Mouse (Mus musculus) MEL (cell line): ENCODE measurements around the gene Prx.

Source experiments
- CTCF ChIP-seq, 3 experiments: IDR thresholded peaks in 2 of 3; conservative IDR thresholded peaks in 1 of 3; 2 replicates each; pipeline ENCODE4 v1.5.1; 2011 to 2012; ENCODE audit warnings: low read length in 3 of 3, low read depth in 2 of 3, mild to moderate bottlenecking in 2 of 3, improper control_type of control experiment in 1 of 3, inconsistent platforms in 1 of 3, mixed read lengths in 1 of 3, moderate library complexity in 1 of 3; ENCODE audit not compliant: control insufficient read depth in 1 of 3, insufficient read depth in 1 of 3, poor library complexity in 1 of 3, severe bottlenecking in 1 of 3
- MAX ChIP-seq: IDR thresholded peaks from 2 replicates; pipeline ENCODE4 v1.6.1; 2011; ENCODE audit warnings: low read length, improper control_type of control experiment
- POLR2A ChIP-seq, 2 experiments: IDR thresholded peaks; 2 replicates each; pipeline ENCODE4 v1.6.1; 2011 to 2012; ENCODE audit warnings: low read length in 2 of 2, mild to moderate bottlenecking in 2 of 2, control low read depth in 1 of 2, improper control_type of control experiment in 1 of 2, low read depth in 1 of 2, moderate library complexity in 1 of 2; ENCODE audit not compliant: control insufficient read depth in 1 of 2, insufficient read depth in 1 of 2, poor library complexity in 1 of 2
- RCOR1 ChIP-seq: IDR thresholded peaks from 2 replicates; pipeline ENCODE4 v1.6.1; 2012; ENCODE audit warnings: low read depth, mild to moderate bottlenecking, inconsistent platforms, low read length, improper control_type of control experiment

GRCm38 (mm10) chr7:27451359-27451758 is 47.8 kb upstream of the Prx start:
- TF ChIP-seq POLR2A (IDR thresholded peaks at IDR 0.05; ENCODE audit: control insufficient read depth in 1 of 2, insufficient read depth in 1 of 2, low read depth in 1 of 2, low read length in 2 of 2, poor library complexity in 1 of 2), result no peak
- TF ChIP-seq MAX, result no peak
- no peak for TF ChIP-seq CTCF (IDR thresholded peaks at IDR 0.05 in 2 of 3, conservative IDR thresholded peaks at IDR 0.05 in 1 of 3; ENCODE audit: control insufficient read depth in 1 of 3, insufficient read depth in 1 of 3, low read depth in 2 of 3, low read length in 3 of 3, poor library complexity in 1 of 3, severe bottlenecking in 1 of 3)
- peak; percentile 97 for TF ChIP-seq RCOR1
